Mouse (Mus musculus) kidney, adult 18-20 months (tissue): ENCODE measurements around the gene Rprm.

Source experiments
- DNase-seq: peaks from one replicate; pipeline ENCODE4 v3.0.0; 2021

Gene Rprm

DNA sequence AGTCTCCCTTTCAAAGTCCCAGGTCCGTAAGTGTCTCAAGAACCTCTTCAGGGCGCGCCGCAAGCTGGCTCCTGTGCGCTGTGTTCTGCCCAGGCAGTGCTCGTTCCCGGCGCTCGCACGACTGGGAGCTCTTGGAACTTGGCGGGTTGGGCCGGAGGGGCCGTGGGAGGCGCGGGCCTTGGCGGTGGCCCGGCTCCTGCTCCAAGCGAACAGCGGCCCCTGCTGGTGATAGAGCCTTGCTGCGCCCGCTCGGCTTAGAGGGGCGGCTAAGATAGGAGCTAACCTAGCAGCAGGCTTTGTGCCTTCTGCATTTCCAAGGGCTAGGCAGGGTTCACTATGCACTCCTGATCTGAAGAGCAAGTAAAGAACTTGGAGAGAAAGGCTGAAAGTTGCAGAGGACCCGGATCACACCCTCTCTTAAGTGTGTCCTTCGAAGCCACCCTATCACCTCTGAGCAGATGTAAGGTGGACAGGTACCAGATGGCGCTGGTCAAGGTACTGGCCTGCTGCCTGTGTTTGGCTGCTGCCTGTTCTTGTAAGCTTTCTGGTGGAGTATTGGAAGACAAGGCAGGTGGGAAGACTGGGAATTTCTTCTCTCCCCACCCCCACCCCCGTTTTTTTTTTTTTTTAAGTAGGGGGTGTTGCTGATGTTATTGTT lies at the start of gene Rprm:
Gene Rprm (minus strand): TSS at position 123 of the 658 bp plus-strand sequence.
- DNase-seq = peak; percentile 84

DNA sequence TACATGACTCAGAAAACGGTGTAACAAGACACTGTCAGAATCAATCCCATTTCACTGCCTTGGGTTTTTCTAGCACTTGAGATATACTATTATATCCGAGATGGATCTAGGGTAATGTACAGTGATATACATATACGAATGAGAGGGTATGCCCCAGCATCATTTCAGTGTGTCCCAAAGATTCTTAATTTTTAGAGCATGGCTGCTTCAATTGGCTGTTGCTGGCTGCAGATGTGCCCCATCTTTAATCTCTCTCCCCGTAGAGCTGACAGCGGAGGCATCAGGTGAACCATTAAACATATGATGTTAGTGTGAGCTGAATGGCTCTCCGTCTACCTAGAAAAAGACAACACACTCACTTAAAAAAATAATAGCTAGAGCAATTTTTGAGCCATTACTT lies 34.0 kb upstream of the Rprm start:
- no peak for DNase-seq

DNA sequence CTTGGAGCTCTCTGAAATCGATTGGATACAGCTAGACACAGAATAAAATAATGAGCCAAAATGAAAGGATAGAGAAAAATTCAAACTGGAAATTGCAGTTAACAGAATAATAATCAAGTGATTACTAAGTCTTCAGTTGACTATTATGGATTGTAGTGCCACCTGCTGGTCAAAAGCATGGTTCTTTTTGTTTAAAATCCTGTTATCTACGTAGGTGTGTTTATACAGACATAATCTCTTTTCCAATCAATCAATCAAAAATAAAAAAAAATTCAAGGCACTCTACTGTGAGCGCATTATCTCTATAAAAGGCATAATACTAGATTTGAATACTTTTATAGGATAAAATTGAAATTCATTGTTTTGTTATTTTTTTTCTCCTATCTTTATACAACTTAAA lies 33.5 kb upstream of the Rprm start:
- no peak for DNase-seq

DNA sequence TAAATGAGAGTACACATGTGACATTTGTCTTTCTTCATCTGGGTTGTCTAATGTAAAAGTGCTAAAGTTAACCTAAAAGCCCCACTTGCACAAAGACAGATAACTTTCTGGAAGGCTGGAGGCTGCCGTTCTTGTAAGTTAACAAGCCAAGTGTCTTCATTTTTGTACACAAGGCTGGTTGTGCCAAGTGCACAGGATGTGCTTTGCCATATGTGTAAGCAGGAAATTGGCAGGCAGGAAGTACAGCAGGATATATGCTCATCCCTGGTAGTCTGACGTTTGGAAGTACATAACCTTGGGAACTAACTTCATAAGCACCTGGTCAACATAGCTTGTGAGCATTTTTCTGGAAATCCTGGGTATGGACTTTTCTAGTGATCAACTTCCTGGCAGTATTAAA lies 25.9 kb upstream of the Rprm start:
- no peak for DNase-seq

DNA sequence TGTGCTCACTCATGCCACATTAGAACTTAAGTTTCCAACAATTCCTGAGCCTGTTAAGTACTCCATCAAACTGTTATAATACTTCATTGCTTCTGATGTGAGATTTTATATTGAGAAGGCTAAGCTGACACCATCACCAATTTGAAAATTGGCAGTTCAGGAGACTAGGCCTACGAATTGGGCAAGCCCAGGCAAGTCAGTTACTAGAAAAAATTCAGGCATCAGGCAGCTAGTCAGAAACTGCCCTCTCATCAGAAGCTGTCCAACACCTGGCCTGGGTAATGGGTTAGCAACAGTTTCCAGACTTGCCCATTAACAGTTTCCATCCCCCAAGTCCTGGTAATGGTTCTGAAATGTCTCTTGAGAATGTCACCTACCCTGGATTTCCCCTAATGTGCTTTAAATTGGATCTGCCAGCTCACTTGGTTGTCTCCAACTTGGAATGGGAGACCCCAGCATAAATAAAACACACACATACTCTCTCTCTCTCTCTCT lies 20.9 kb upstream of the Rprm start:
- DNase-seq = no peak

DNA sequence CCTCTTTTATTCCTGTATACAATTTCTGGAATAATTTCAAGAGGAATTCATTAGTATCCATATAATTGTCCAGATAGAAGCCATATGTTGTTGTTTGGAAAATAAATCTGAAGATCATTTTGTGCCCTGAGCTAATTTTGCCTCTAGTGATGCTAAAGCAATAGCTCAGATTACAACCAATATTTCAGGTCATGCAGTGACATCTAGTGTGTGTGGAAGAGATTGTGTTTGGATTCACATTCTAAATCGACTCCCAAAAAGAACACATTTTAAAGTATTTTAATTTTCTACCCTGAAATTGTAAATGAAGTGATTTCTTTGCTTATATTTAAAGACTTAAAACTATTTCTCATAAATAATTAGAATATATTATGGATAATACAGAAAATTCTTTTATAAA lies 14.6 kb upstream of the Rprm start:
- no peak for DNase-seq

DNA sequence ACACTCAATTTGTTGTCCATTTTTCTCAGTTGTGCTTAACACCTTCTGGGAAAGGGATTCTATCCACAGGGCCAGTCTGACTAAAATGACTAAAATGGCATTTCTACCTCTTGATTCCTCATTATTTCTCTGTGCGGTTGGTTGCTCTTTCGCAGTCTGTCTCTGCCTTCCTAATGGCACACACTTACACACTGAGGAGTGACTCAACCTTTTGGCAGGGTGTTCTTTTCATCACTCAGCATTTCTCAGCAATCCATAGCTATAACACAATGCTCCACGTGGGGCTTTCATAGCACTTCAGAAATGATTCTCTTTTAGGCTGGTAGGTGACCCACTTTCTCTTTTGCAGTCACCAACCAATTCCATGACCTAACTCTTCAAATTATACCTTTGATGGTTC lies 7.3 kb upstream of the Rprm start:
- DNase-seq = no peak

DNA sequence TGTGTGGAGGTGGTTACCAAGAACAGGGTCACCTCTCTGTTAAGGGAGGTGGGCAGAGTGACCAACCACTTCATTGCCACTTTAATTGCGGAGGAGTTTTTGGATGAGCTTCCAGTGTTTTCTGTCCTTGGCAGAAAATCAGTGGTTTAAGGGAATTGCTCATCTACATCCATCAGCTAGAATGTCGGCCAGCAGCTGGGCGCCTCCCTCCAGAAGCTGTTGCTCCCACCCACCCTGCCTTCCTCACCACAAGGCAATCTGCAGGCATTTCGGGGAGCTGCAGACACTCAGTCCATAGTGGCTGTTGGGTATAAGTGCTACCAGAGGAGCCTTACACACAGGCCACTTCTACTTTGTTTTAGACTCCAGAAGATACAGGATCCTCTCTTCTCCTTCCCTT lies 902 bp upstream of the Rprm start:
- DNase-seq = no peak

DNA sequence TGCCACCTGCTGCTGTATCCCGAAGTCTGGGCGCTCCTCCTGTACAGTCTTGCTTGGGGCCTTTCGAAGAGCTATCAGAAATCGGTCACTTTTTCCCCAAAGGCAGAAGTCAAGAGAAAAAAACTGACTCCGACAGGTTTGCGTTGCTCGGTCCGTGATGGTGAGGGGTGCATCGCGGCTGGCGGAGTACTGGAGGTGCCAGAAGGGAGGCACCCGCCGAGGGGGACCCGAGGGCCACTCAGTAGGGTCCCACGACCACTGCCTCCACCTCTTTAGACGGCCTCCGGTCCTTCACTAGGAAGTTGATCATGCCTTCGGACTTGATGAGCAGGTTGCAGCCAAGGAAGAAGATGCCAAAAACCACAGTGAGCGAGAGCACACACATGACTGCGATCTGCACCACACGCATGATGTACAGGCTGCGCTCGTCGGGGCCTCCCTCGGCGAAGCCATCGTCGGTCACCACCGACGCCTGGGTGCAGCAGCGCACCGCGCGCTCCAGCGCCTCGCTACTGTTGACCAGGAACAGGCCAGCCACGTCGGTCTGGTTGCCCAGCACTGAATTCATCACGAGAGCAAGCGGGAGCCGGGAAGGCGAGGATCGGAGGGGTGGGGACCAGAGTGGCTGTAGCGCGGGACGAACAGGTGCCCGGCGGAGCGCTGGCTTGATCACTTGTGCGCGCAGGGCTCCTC lies 469 bp downstream of the Rprm start:
- DNase-seq = peak; percentile 7

DNA sequence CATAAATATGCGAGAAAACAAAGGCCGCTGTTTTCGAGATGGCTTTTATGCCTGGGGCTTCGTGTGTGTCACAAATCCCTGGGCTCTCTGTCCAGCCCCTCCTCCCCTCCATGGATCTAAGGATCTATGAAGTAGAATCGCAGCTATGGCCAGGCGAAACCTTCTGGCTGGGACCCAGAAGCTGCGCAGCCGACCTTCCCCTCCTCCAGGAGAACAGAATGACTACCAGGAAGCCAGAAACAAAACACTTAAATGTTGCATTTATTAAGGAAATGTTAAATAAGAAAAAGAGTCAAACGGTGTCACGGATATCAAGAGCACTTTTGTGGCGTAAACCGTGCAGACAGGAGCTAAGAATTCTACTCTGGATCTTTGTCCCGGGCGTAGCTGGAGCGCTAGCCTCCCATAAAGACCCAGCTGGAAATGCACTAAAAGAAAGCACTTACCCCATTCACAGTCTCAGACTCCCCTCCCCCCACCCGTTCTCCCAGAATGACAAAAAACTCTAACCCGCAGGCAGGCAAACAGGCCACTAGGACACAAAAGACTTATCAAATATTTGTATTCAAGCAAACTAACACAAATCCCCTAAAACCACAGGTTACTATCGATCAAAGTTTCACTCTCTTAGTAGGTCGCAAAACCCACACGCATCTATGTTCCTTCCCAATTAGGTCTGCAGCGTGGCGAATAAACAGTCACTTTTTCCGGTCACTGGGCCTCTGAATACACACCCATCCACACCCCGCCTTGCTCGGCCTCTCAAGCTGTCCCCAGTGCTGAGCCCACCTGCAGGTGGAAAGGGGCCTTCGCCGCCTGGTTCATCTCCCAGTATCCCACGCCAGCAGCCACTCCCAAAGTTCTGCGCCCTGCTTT lies 1.3 kb downstream of the Rprm start:
- peak; percentile 5 for DNase-seq

DNA sequence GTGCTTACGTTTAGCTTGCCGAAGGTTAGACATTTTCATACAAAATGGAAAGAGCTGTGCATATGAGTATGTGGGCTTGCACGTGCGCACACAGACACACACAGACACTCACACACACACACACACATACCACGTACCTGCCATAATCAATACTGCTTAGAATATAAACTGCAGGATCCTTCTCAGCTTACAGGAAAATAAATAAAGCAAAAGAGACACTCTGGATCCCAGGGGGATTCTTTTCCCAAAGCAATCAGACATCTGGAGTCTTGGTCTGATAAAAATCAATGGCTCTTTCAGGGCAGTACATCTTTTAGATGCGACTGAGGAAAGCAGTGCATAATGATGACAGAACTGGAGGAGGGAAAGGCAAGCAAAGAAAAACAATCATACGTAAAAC lies 6.4 kb downstream of the Rprm start:
- no peak for DNase-seq

DNA sequence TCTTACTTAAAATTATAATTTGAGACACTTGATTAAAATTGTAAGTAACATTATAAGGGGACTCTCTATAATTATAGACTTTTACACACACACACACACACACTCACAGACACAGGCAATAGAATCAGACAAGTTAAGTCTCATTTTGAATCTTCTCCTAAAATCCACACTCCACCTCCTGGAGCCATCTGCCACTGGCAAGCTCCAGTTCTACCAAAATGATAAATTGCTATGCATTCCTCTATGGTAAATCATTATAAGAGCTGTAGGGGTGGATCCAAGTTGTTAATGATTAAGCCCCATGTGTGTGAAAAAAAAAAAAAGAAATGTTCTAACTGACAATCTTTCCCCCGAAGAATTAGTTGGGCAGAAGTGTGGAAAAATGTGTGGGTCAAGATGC lies 13.8 kb downstream of the Rprm start:
- no peak for DNase-seq

DNA sequence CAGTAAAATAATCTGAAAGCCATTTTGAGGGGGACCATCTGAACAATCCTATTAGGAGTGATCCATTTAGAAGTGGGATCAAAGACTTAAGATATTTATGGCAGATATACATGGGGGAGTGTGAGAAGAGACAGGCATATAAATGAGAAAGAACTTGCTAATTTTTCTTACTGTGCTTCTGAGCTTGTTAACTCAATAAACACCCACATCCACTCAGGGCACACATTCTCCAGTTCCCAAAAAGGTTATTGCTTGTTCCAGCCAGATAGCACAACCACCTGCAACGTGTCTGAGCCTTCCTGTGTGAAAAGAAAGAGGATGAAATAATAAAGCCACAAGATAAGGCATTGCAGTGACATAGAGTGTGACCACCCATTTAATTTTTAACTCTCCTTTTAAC lies 22.9 kb downstream of the Rprm start:
- DNase-seq = no peak

DNA sequence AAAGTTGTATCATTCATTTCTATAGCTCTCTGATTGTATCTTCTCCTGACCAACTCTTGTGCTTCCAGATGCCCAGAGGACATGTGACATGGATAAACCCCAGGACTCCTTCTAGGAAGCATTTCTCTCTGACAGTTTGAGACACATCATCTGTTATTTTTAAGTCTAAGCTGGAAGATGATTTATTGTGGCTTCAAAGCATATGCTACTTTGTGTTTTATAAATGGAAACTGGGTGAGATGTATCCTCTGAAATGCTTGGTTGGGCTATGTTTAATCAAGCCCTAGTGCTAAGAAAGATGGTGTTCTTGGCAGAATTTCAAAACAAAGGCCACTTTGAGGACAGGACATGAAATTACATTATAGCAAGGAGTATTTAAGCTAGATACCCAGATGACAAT lies 24.3 kb downstream of the Rprm start:
- no peak for DNase-seq
